Mouse (Mus musculus): ENCODE measurements around the gene Rraga. TPM values are rescaled to one million over a fixed set of nuclear protein-coding genes. Genes with fewer than 3 reads are reported as not detected.
A peak's percentile ranks its signal among the peaks of the same experiment; 100 is the strongest.

Gene Rraga
- total and polyA plus RNA-seq, 3 experiments = 9.6 to 182 (median 68.7) TPM

- TF ChIP-seq ZC3H11A (IDR thresholded peaks at IDR 0.05; ENCODE audit: low read depth, low read length) = peak; percentile 53
- no peak for TF ChIP-seq JUND (IDR thresholded peaks at IDR 0.05; ENCODE audit: low read depth, low read length)
- no peak for TF ChIP-seq E2F4 (IDR thresholded peaks at IDR 0.05; ENCODE audit: borderline replicate concordance, low read depth, low read length)
- TF ChIP-seq NRF1 (IDR thresholded peaks at IDR 0.05; ENCODE audit: insufficient read depth, low read depth, low read length, poor library complexity, severe bottlenecking) = no peak
- TF ChIP-seq SMC3 (IDR thresholded peaks at IDR 0.05; ENCODE audit: low read depth, low read length) = peak; percentile 72
- no peak for TF ChIP-seq POLR2AphosphoS5 (IDR thresholded peaks at IDR 0.05; ENCODE audit: borderline replicate concordance, low read depth, low read length)
- TF ChIP-seq GATA1 (IDR thresholded peaks at IDR 0.05; ENCODE audit: low read depth, low read length) = no peak
- no peak for TF ChIP-seq POLR2AphosphoS2 (IDR thresholded peaks at IDR 0.05; ENCODE audit: low read length)
- TF ChIP-seq ELF1 (IDR thresholded peaks at IDR 0.05; ENCODE audit: low read depth, low read length) = no peak
- no peak for TF ChIP-seq ETS1 (IDR thresholded peaks at IDR 0.05; ENCODE audit: low read depth, low read length)
- no peak for TF ChIP-seq TAL1 (IDR thresholded peaks at IDR 0.05; ENCODE audit: low read length)
- no peak for TF ChIP-seq ZKSCAN1 (IDR thresholded peaks at IDR 0.05; ENCODE audit: low read depth, low read length)
Measured at GRCm38 (mm10) chr4:86555035-86555707, 20.3 kb upstream of the Rraga start (continued).

- Histone ChIP-seq H3K9ac (ENCODE audit: control insufficient read depth, low read depth, low read length, poor library complexity, severe bottlenecking) (no peak overlapping the region), H3K79me2 (ENCODE audit: control insufficient read depth, insufficient read depth, low read length, poor library complexity) (no peaks in the 10 kb centered on the region), H3K4me3 (ENCODE audit: control insufficient read depth in 1 of 2, insufficient read depth in 1 of 2, low read depth in 2 of 2, low read length in 2 of 2) (no peak overlapping the region), H3K9me3 (replicated peaks; ENCODE audit: insufficient read depth, low read length) (no peaks in the 10 kb centered on the region), H3K4me1 (ENCODE audit: control insufficient read depth in 1 of 2, insufficient read depth in 2 of 2, low read length in 2 of 2) (no peaks in the 10 kb centered on the region; a peak in 1 of 4 replicates), H3K27ac (ENCODE audit: control insufficient read depth, low read depth, low read length) (no peak overlapping the region), H3K36me3 (ENCODE audit: control insufficient read depth in 1 of 2, insufficient read depth in 2 of 2, low read length in 2 of 2) (peaks cover 0 to 3% of the 10 kb centered on the region in 2 experiments; a peak in 1 of 4 replicates), H3K27me3 (ENCODE audit: control insufficient read depth in 1 of 2, insufficient read depth in 2 of 2, low read length in 2 of 2) (no peaks in the 10 kb centered on the region; a peak in 1 of 4 replicates)
- DNase-seq (ENCODE audit: low read depth, low spot score) = no peak
- TF ChIP-seq MAFK (IDR thresholded peaks at IDR 0.05; ENCODE audit: borderline replicate concordance, low read depth, low read length) (no peak), POLR2AphosphoS5 (IDR thresholded peaks at IDR 0.05; ENCODE audit: borderline replicate concordance, low read depth, low read length) (no peak), MYB (IDR thresholded peaks at IDR 0.05; ENCODE audit: low read depth, low read length) (no peak), SIN3A (IDR thresholded peaks at IDR 0.05; ENCODE audit: low read length) (no peak), TAL1 (IDR thresholded peaks at IDR 0.05; ENCODE audit: low read length) (no peak), TCF12 (IDR thresholded peaks at IDR 0.05; ENCODE audit: low read depth, low read length) (no peak), BHLHE40 (IDR thresholded peaks at IDR 0.05; ENCODE audit: borderline replicate concordance, low read depth, low read length) (no peak), JUND (IDR thresholded peaks at IDR 0.05; ENCODE audit: low read depth, low read length) (no peak), ZC3H11A (IDR thresholded peaks at IDR 0.05; ENCODE audit: low read depth, low read length) (no peak), POLR2A (IDR thresholded peaks at IDR 0.05; ENCODE audit: control insufficient read depth in 1 of 2, insufficient read depth in 1 of 2, low read depth in 1 of 2, low read length in 2 of 2, poor library complexity in 1 of 2) (no peak), ELF1 (IDR thresholded peaks at IDR 0.05; ENCODE audit: low read depth, low read length) (no peak), SMC3 (IDR thresholded peaks at IDR 0.05; ENCODE audit: low read depth, low read length) (no peak), USF2 (IDR thresholded peaks at IDR 0.05; ENCODE audit: borderline replicate concordance in 1 of 2, insufficient read depth in 1 of 2, low read depth in 1 of 2, low read length in 2 of 2) (no peak), MXI1 (IDR thresholded peaks at IDR 0.05; ENCODE audit: low read depth, low read length) (no peak), MAX (IDR thresholded peaks at IDR 0.05; ENCODE audit: low read length) (no peak), KAT2A (conservative IDR thresholded peaks at IDR 0.05; ENCODE audit: low read depth, low read length) (no peak), MEF2A (IDR thresholded peaks at IDR 0.05; ENCODE audit: extremely low read depth, insufficient replicate concordance, low read depth, low read length, poor library complexity, severe bottlenecking) (no peak), USF1 (IDR thresholded peaks at IDR 0.05; ENCODE audit: low read depth, low read length) (no peak), ZNF384 (IDR thresholded peaks at IDR 0.05; ENCODE audit: low read depth, low read length) (no peak), RCOR1 (IDR thresholded peaks at IDR 0.05; ENCODE audit: low read depth, low read length) (no peak)
Measured at GRCm38 (mm10) chr4:86557371-86557770, 18.1 kb upstream of the Rraga start.

Measured in MEL (cell line).